Mouse (Mus musculus): Measurements from ENCODE around the gene D11Wsu47e. TPM values are rescaled to one million over a fixed set of nuclear protein-coding genes. Genes with fewer than 3 reads are reported as not detected.

The D11Wsu47e gene
- total RNA-seq, 2 experiments from 2014 or later = 11.3 to 16.7 TPM

GRCm38 (mm10) chr11:113664279-113664678, 19.9 kb upstream of the D11Wsu47e start:
- DNase-seq (ENCODE audit: low spot score in 2 of 2) = no peak

DNA sequence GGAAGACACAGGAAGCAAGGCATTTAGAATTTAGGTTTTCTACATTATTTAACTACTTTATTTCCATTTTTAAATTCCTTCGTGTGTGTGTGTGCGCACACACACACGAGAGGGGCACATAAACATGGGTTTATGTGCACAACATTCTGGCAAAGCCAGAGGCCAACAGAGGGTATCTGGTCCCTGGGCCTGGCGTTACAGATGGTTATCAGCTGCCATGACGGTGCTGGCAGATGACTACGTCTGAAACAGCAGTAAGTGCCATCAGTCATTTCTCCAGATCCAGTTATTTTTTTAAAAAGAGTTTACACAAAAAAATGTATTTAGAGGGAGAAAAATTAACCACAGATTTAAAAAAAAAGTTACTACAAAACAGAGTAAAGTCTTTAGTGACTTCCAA, 18.0 kb upstream of the D11Wsu47e start:
- DNase-seq (ENCODE audit: low spot score in 2 of 2) = no peak

DNA sequence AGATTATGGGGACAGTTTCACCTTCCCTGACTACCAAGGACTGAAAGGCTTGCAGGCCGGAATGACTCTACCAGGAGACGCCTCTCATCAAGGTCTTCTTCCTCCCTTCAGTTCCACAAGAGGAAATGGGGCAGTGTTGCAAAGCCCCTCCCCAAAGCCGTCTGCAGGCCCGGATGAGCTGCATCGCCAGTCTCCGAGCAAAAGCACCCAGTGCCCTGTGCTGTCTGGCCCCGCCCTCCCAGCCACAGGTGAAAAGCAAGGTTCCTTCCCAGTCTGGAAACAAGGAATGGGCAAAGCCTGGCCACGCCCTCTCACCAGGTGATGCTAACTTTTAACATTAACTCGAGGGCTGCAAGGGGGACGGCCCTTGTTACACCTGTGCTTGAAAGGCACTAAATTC, 17.6 kb upstream of the D11Wsu47e start:
- DNase-seq (ENCODE audit: low spot score in 2 of 2) = no peak

DNA sequence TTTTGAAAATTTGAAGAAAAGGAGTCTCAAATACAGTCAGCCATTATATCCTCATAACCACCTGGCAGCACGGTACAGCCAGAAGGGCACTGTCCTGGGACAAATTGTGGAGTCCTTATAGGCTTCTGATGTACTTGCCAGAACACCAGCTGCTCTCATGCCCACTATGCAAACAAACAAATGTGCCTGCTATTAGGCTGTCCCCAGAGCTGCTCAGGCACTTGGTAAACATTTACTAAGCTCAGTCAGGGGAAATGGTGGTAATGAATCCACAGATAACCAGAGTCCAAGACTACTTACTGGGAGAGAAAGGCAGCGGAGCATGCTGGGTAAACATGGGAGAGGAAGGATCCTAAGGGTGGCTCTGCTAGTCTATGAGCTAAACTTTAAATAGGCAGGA, 17.1 kb upstream of the D11Wsu47e start:
- DNase-seq (ENCODE audit: low spot score in 2 of 2) = no peak

- DNase-seq (ENCODE audit: low spot score in 2 of 2) = no peak
Observed at GRCm38 (mm10) chr11:113667704-113668103, 16.5 kb upstream of the D11Wsu47e start.

DNA sequence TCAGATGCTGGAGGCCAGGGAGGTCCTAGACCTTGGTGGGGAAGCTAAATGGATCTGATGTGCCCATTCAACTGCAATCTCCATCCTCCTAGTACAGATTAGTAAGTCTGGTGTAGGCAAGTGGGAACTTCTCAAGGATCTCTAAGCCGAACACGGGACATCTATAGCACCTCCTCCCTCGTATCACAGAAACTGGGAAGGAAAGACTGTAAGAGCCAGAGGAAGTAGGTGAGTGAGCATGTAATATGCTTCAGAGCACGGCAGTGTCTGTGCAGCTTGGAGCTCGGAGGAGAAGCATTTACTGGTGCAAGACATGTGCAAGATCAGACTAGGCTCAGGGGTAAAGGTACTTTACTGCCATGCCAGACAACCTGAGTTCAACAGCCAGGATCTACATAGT, 15.4 kb upstream of the D11Wsu47e start:
- no peak for DNase-seq (ENCODE audit: low spot score in 2 of 2)

- DNase-seq (ENCODE audit: low spot score in 2 of 2) = no peak
Observed at GRCm38 (mm10) chr11:113669711-113670110, 14.5 kb upstream of the D11Wsu47e start.

- no peak for DNase-seq (ENCODE audit: low spot score in 2 of 2)
Observed at GRCm38 (mm10) chr11:113673614-113674013, 10.6 kb upstream of the D11Wsu47e start.

- DNase-seq (ENCODE audit: low spot score in 2 of 2) = no peak
Observed at GRCm38 (mm10) chr11:113674595-113674994, 9.6 kb upstream of the D11Wsu47e start.

- DNase-seq (ENCODE audit: low spot score in 2 of 2) = no peak
Observed at GRCm38 (mm10) chr11:113676847-113677246, 7.4 kb upstream of the D11Wsu47e start.

DNA sequence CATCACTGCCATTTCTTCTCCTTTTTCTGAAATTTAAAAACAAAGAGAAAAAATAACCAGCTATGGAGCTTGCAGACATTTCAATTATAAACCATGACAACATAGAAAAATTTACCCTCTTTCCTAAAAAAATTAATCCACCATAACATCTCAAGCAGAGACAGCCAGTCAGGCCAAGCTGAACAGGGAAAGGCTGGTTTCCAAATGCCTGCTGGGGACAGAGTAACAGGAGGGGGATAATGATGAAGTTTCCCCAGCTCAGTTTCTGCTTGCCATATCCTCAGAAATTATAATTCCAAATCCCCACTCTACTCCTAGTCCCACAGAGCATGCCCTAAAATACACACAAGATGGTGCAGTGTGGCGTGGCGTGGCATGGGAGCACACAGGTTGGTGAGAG, 6.8 kb upstream of the D11Wsu47e start:
- no peak for DNase-seq (ENCODE audit: low spot score in 2 of 2)

DNA sequence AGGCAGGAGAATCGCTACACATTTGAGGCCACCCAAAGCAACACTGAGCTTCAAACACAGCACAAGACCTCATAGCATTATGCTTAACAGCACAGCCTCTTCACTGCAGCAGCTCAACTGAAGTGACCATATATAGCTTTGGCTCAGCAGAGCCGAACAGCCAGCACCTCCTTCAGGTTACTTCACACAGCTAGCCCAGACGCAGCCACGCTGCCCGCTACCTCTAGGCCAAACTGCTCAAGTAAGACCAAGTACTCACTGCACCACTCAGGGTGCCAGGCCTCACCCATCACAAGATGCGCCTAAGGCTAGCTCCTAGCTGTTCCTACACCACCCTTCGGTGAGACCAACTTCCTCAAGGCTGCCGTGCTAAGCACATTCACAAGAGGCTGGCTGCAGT, 5.8 kb upstream of the D11Wsu47e start:
- no peak for DNase-seq (ENCODE audit: low spot score in 2 of 2)

DNA sequence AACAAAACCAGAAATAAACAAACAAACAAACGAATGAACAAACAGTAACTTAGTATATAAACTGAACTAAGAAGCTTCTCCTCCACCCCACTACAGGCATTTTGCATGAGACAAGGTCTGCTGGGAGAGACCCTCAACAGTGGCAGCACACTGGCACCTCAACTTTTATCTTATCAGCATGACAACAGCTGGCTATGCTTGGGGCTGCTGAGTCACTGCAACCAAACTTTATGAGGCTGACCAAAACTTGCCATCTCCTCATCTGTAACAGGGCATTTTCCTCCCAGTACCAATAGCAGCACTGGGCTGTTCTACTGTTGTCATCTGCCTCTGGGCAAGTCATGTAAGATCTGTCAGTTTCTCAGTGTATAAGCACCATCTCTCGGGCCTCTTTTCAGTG, 3.3 kb upstream of the D11Wsu47e start:
- no peak for DNase-seq (ENCODE audit: low spot score in 2 of 2)

GRCm38 (mm10) chr11:113681979-113682378, 2.2 kb upstream of the D11Wsu47e start:
- no peak for DNase-seq (ENCODE audit: low spot score in 2 of 2)

DNA sequence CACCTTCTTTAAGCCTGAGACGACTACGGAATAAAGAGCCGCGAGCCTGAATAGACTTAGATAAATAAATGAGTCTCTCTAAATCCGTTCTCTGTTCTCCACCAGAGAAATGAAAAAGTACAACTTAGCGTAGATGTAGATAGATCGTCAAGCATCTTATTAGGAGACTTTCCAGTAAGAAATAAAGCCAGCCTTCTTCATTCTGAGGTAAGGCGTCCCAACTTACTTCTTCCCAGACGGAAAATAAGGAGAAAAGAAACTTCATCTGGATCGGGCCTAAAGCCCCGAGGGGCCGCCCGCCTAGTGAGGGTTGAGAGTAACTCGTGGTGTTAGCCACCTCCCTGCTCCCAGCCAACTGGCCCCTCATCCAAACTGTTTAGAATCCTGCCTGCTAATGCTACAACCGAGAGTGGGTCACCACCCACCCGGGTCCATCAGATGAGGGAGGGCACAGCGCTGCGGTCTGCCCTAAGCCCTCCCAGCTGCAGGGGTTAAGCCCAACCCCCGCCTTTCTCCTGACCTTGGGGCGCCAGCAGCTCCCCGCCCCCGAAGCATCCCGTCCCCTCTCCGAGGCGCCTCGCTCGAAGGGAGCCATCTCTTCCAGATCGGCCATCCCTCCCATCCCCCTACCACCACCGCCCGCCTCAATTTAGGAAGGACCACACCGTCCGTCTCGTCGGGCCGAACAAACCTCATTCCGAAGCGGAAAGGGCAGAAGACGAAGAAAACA, 1.1 kb upstream of the D11Wsu47e start:
- DNase-seq (ENCODE audit: low spot score in 2 of 2) = peak; percentile 42 to 66

DNA sequence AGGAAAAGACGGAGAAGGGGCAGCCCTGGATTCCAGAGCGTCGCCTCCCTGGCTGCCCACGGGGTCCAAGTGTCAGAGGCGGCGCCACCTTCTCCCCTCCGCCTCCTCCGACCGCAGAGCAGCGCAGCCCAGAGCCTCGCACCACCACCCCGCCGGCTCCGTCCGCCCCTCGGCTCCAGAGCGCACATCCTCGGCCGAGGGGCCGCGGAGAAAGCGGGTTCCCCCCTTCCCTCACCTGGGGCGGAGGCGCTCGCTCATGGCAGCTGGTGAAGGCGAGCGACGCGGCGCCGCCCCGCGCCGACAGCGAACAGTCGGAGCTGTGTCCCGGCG, 620 bp upstream of the D11Wsu47e start:
- DNase-seq (ENCODE audit: low spot score in 2 of 2) = no peak

DNA sequence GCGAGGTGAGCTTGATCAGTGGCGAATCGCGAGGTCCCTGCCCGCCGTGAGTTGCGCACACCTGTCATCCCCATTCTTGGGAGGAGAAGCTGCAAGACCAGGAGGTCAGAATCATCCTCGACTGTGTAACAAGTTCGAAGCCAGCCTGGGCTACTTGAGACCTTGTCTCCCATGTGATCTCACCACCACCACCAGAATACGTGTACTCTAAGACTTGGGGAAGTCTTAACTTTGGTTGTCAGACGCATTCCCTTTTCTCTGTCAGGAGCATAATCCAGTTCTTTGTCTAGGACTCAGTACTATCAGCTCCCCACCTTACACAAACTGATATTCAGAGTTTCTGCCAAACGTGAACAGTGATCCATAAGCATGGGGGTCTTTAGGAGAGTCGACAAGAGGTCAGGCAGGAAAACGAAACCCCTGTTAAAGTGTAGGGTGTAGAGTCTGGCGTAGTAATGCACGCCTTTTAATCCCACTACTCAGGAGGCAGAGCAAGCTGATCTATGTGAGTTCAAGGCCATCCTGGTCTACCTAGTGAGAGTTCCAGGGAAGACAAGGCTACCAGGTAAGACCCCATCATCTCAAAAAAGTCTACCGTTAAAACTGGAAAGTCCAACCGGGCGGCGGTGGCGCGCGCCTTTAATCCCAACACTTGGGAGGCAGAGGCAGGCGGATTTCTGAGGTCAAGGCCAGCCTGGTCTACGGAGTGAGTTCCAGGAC, 655 bp downstream of the D11Wsu47e start:
- no peak for DNase-seq (ENCODE audit: low spot score in 2 of 2)

- DNase-seq (ENCODE audit: low spot score in 2 of 2) = no peak
Observed at GRCm38 (mm10) chr11:113687031-113687430, 2.8 kb downstream of the D11Wsu47e start.

GRCm38 (mm10) chr11:113690506-113690905, 6.3 kb downstream of the D11Wsu47e start:
- no peak for DNase-seq (ENCODE audit: low spot score in 2 of 2)

GRCm38 (mm10) chr11:113691318-113691717, 7.1 kb downstream of the D11Wsu47e start:
- DNase-seq (ENCODE audit: low spot score in 2 of 2) = no peak

DNA sequence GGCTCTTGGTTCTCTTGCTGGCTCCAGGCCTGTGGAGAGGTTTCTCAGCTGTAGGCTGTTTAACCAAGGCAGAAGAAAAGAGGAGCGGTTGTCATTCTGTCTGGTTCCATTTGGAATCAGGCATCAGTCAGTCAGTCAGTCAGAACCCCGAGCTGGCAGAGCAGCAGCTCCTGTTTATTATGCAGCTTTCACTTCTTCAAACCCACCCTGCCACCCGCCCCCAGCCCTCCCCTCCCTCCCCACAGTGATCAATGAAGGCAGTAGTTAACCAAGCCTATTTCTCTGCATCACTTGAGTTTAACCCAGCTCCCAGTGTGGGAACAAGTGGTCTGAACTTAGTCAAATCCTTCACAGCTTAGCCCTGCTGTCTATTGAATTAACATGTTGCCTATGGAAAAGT, 7.6 kb downstream of the D11Wsu47e start:
- no peak for DNase-seq (ENCODE audit: low spot score in 2 of 2)

- no peak for DNase-seq (ENCODE audit: low spot score in 2 of 2)
Observed at GRCm38 (mm10) chr11:113697571-113697970, 13.4 kb downstream of the D11Wsu47e start.

GRCm38 (mm10) chr11:113698013-113698545, 13.9 kb downstream of the D11Wsu47e start:
- no peak for DNase-seq (ENCODE audit: low spot score in 2 of 2)
